Mouse (Mus musculus): ENCODE results near the gene Psmd1. TPM values are rescaled to one million over a fixed set of nuclear protein-coding genes. Genes with fewer than 3 reads are reported as not detected.

Gene Psmd1
- total and polyA plus RNA-seq, 3 experiments: 57.9 to 155 (median 116) TPM

DNA sequence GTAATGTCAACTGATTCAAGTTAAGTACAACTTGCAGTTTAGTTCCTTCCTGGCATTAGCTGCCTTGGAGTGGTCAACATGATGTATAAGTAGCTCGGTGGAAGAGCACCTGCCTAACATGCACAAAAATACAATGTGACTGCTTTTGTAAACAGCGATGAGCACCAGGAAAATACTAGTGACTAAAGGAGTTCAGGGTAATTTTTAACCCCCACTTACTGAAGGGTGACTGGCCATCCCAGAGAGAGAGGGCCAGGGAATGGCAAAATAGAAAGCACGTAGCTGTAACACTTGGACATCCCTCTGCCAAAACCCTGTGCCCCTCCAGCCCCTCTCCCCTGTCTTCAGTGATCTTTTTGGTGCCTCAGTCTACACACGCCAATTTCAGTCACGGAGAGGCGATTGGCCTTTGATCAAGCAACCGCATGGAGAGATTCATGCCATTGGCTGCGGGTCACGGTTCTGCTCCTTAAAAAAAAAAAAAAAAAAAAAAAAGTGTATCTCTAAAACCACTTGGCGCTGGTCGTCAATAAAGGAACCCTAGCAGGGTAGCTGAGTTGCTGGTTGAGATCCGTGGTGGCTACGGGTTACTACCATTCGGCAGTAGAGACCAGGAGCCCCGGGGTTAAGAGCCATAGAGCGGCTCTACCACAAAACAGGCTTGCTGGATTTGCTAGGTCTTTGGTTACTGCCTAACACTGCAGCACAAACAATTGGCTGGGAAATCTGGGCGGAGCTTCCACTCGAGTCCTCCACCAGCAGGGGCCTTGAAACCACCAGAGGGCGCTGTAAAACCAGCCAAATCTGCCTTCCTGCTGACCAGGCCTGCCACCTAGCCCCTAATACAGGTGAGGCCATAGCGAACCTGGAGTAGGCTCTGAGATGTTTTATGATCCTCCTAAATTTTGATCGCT, 5.1 kb upstream of the Psmd1 start (continued):
- no peak for TF ChIP-seq MEF2A (IDR thresholded peaks at IDR 0.05; ENCODE audit: extremely low read depth, insufficient replicate concordance, low read depth, low read length, poor library complexity, severe bottlenecking)
- TF ChIP-seq MXI1 (IDR thresholded peaks at IDR 0.05; ENCODE audit: low read depth, low read length): peak; percentile 21; the same call in 1 of the 2 replicates
- no peak; the same call in 1 of the 2 replicates for TF ChIP-seq HCFC1 (IDR thresholded peaks at IDR 0.05; ENCODE audit: low read depth, low read length)
- TF ChIP-seq TAL1 (IDR thresholded peaks at IDR 0.05; ENCODE audit: low read length): no peak

GRCm38 (mm10) chr1:86062523-86062922, 1.7 kb upstream of the Psmd1 start:
- Histone ChIP-seq H3K4me3 (ENCODE audit: control insufficient read depth in 1 of 2, insufficient read depth in 1 of 2, low read depth in 2 of 2, low read length in 2 of 2) (no peak overlapping the region; a peak in 1 of 4 replicates), H3K4me1 (ENCODE audit: control insufficient read depth in 1 of 2, insufficient read depth in 2 of 2, low read length in 2 of 2) (peaks cover 2 to 23% of the 10 kb centered on the region in 2 experiments; a peak in 3 of 4 replicates), H3K9ac (ENCODE audit: control insufficient read depth, low read depth, low read length, poor library complexity, severe bottlenecking) (peak overlapping the region; percentile 52; the same call in 1 of the 2 replicates), H3K27me3 (ENCODE audit: control insufficient read depth in 1 of 2, insufficient read depth in 2 of 2, low read length in 2 of 2) (no peaks in the 10 kb centered on the region), H3K79me2 (ENCODE audit: control insufficient read depth, insufficient read depth, low read length, poor library complexity) (peaks cover 27% of the 10 kb centered on the region), H3K9me3 (replicated peaks; ENCODE audit: insufficient read depth, low read length) (no peaks in the 10 kb centered on the region), H3K36me3 (ENCODE audit: control insufficient read depth in 1 of 2, insufficient read depth in 2 of 2, low read length in 2 of 2) (peaks cover 0 to 21% of the 10 kb centered on the region in 2 experiments; a peak in 2 of 4 replicates), H3K27ac (ENCODE audit: control insufficient read depth, low read depth, low read length) (no peak overlapping the region)
- peak; percentile 60 for DNase-seq (ENCODE audit: low read depth, low spot score)
- no peak for TF ChIP-seq UBTF (IDR thresholded peaks at IDR 0.05; ENCODE audit: borderline replicate concordance, insufficient read depth, low read depth, low read length)
- no peak for TF ChIP-seq MXI1 (IDR thresholded peaks at IDR 0.05; ENCODE audit: low read depth, low read length)
- TF ChIP-seq MEF2A (IDR thresholded peaks at IDR 0.05; ENCODE audit: extremely low read depth, insufficient replicate concordance, low read depth, low read length, poor library complexity, severe bottlenecking): no peak
- TF ChIP-seq USF1 (IDR thresholded peaks at IDR 0.05; ENCODE audit: low read depth, low read length): no peak
- peak; percentile 37; the same call in 1 of the 2 replicates for TF ChIP-seq SMC3 (IDR thresholded peaks at IDR 0.05; ENCODE audit: low read depth, low read length)
- TF ChIP-seq EP300 (IDR thresholded peaks at IDR 0.05; ENCODE audit: low read depth in 1 of 2, low read length in 2 of 2): no peak
- no peak for TF ChIP-seq POLR2AphosphoS5 (IDR thresholded peaks at IDR 0.05; ENCODE audit: borderline replicate concordance, low read depth, low read length)
- no peak for TF ChIP-seq BHLHE40 (IDR thresholded peaks at IDR 0.05; ENCODE audit: borderline replicate concordance, low read depth, low read length)
- TF ChIP-seq NELFE (IDR thresholded peaks at IDR 0.05; ENCODE audit: low read depth, low read length): no peak
- no peak for TF ChIP-seq MAFK (IDR thresholded peaks at IDR 0.05; ENCODE audit: borderline replicate concordance, low read depth, low read length)
- TF ChIP-seq SIN3A (IDR thresholded peaks at IDR 0.05; ENCODE audit: low read length): no peak
- no peak for TF ChIP-seq GATA1 (IDR thresholded peaks at IDR 0.05; ENCODE audit: low read depth, low read length)
- no peak for TF ChIP-seq POLR2AphosphoS2 (IDR thresholded peaks at IDR 0.05; ENCODE audit: low read length)
- TF ChIP-seq RCOR1 (IDR thresholded peaks at IDR 0.05; ENCODE audit: low read depth, low read length): no peak
- peak; percentile 29; the same call in 1 of the 2 replicates for TF ChIP-seq RAD21 (IDR thresholded peaks at IDR 0.05; ENCODE audit: low read depth, low read length)
- TF ChIP-seq CTCF (IDR thresholded peaks at IDR 0.05 in 2 of 3, conservative IDR thresholded peaks at IDR 0.05 in 1 of 3; ENCODE audit: control insufficient read depth in 1 of 3, insufficient read depth in 1 of 3, low read depth in 2 of 3, low read length in 3 of 3, poor library complexity in 1 of 3, severe bottlenecking in 1 of 3): peak; percentile 17 to 59 (median 30); a peak in 4 of 6 replicates
- TF ChIP-seq ZKSCAN1 (IDR thresholded peaks at IDR 0.05; ENCODE audit: low read depth, low read length): no peak
- TF ChIP-seq MYC (IDR thresholded peaks at IDR 0.05; ENCODE audit: low read depth, low read length): peak; percentile 83; the same call in 1 of the 2 replicates
- no peak for TF ChIP-seq MAZ (IDR thresholded peaks at IDR 0.05; ENCODE audit: low read depth, low read length)
- no peak for TF ChIP-seq TBP (IDR thresholded peaks at IDR 0.05; ENCODE audit: low read depth, low read length)
- TF ChIP-seq MAX (IDR thresholded peaks at IDR 0.05; ENCODE audit: low read length): peak; percentile 32; the same call in 1 of the 2 replicates
- no peak for TF ChIP-seq HCFC1 (IDR thresholded peaks at IDR 0.05; ENCODE audit: low read depth, low read length)
- no peak for TF ChIP-seq TAL1 (IDR thresholded peaks at IDR 0.05; ENCODE audit: low read length)
